Mouse (Mus musculus) forebrain, embryonic 14.5 days (tissue): ENCODE results near the gene Nat8f5. TPM values are rescaled to one million over a fixed set of nuclear protein-coding genes. Genes with fewer than 3 reads are reported as not detected.
"Not testable (repeated sequence)": the region's sequence is repeated elsewhere in the genome, so short reads cannot be mapped to it uniquely, and the experiment has no call there.

Experiments
- ATAC-seq: fragments of 200-750 bp; cut with Nextera tagmentation; 2 replicates; pipeline ENCODE4 v1.8.0; 2017; ENCODE audit warnings: mild to moderate bottlenecking, moderate library complexity
- DNase-seq: peaks from one replicate; pipeline ENCODE4 v3.0.0-alpha.2; 2015; ENCODE audit warnings: low spot score
- H3K27ac ChIP-seq: fragments of 300-500 bp; sonication (generic); 2 replicates; pipeline ENCODE4 v1.5.1; 2014; ENCODE audit warnings: low read depth, mild to moderate bottlenecking, control low read depth, low read length, moderate library complexity
- H3K27me3 ChIP-seq: fragments of 300-500 bp; sonication (generic); replicated peaks from 2 replicates; pipeline ENCODE4 v1.6.1; 2014; ENCODE audit warnings: low read length, control low read depth, mixed read lengths; ENCODE audit not compliant: control insufficient read depth, insufficient read depth
- H3K36me3 ChIP-seq: fragments of 300-500 bp; sonication (generic); 2 replicates; pipeline ENCODE4 v1.6.1; 2014; ENCODE audit warnings: low read length, control low read depth; ENCODE audit not compliant: control insufficient read depth, insufficient read depth
- H3K4me1 ChIP-seq: fragments of 300-500 bp; sonication (generic); 2 replicates; pipeline ENCODE4 v1.6.1; 2014; ENCODE audit warnings: antibody characterized with exemption, low read length, control low read depth; ENCODE audit not compliant: control insufficient read depth, insufficient read depth
- H3K4me2 ChIP-seq: fragments of 300-500 bp; sonication (generic); 2 replicates; pipeline ENCODE4 v1.6.1; 2014; ENCODE audit warnings: mild to moderate bottlenecking, control low read depth, low read length
- H3K4me3 ChIP-seq: fragments of 300-500 bp; sonication (generic); 2 replicates; pipeline ENCODE4 v1.5.1; 2014; ENCODE audit warnings: low read depth, low read length, control low read depth
- H3K9ac ChIP-seq: fragments of 300-500 bp; sonication (generic); 2 replicates; pipeline ENCODE4 v1.6.1; 2014; ENCODE audit warnings: mild to moderate bottlenecking, low read length, control low read depth, moderate library complexity
- H3K9me3 ChIP-seq: fragments of 300-500 bp; sonication (generic); replicated peaks from 2 replicates; pipeline ENCODE4 v1.6.1; 2016; ENCODE audit warnings: low read length, control low read depth, mixed read lengths; ENCODE audit not compliant: control insufficient read depth
- WGBS: fragments of 180-500 bp; shearing (Covaris S2); extraction: QIAGEN DNeasy Blood & Tissue Kit; methylation state at CpG from one replicate; pipeline ENCODE4 v1.1.7; 2014; 5-methylcytosine and 5-hydroxymethylcytosine counted together
- polyA plus RNA-seq: library from polyadenylated mRNA; unstranded; fragments of >200 nt; fragmentation: Nextera tagmentation; extraction: Ambion mirVana; gene quantifications from 2 replicates; pipeline ENCODE4 v1.2.1, GENCODE M21; 2014

Gene Nat8f5
- polyA plus RNA-seq, 1 experiment from 2014 or later = not detected

DNA sequence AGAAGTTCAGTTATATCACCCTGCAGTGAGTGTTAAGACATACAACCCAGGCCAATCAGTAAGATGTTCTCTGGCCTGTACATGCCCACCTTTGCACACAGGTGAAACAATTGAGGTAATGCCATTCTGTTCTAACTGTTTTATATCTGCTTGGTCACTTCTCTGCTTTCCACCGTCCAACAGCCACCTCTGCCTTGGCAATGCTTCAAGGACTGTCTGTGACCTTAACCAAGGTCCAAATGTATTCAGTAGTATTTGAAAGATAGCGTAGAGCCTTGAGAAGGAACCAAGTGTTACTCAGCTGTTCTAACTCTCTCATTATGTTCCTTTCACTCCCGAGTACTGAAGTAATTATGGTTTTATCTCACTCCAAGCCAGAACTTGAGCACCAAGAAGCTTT lies 41.8 kb upstream of the Nat8f5 start:
- Histone ChIP-seq H3K9me3 (no peaks in the 10 kb centered on the region), H3K36me3 (no peaks in the 10 kb centered on the region), H3K4me2 (no peak overlapping the region), H3K9ac (no peak overlapping the region), H3K4me1 (no peaks in the 10 kb centered on the region), H3K27me3 (no peaks in the 10 kb centered on the region), H3K27ac (no peak overlapping the region), H3K4me3 (no peak overlapping the region)
- DNase-seq (no peak), ATAC-seq (no peak)
- WGBS = 54% methylated on average over 3 of the region's 3 CpGs

DNA sequence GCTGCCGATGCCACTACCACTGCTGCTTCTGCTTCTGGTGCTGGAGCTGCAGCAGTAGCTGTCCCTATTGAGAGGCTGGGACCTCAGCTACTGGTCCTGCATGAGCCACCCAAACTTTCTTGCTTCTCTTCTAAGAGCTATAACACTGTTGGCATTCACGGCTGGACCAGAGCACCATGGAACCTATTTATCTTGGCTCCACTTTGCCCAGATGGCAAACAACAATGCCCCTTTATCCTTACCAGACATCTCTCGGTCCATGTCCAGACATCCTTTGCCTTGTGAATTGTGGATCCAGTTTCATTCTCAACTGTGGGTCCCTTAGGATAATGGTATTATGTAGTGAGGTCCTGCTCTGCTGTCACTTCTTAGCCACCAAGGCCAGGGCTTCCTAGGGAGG lies 40.5 kb upstream of the Nat8f5 start:
- Histone ChIP-seq H3K36me3 (no peaks in the 10 kb centered on the region), H3K4me1 (no peaks in the 10 kb centered on the region), H3K27me3 (no peaks in the 10 kb centered on the region), H3K9me3 (no peaks in the 10 kb centered on the region), H3K27ac (no peak overlapping the region), H3K4me2 (no peak overlapping the region), H3K9ac (no peak overlapping the region), H3K4me3 (no peak overlapping the region)
- 87% methylated on average over 3 of the region's 3 CpGs for WGBS
- ATAC-seq = no peak
- no peak for DNase-seq

DNA sequence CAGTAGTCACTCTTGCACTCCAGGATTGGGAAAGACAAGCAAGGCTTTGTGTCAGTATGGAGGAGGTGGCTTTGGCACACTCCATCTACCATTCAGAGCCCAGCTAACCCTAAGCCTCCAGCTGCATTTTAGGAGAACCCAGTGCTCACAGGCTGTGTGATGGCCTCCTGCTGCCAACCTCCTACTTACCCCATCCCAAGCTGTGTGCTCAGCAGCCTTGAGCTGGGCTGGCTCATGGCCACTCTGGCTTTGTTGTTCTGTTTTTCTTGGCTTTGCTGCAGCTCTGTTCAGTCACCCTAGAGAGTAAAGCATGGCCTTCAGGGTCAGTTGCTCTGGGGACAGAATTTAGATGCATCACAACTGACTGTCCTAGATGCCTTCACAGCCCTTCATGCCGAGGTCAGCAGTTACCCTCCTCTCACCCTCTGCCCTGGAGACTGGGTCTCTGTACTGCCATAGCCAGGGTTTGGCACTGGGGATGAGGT lies 35.5 kb upstream of the Nat8f5 start:
- Histone ChIP-seq H3K27me3 (no peaks in the 10 kb centered on the region), H3K4me1 (no peaks in the 10 kb centered on the region), H3K9ac (no peak overlapping the region), H3K27ac (no peak overlapping the region), H3K4me2 (no peak overlapping the region), H3K4me3 (no peak overlapping the region), H3K36me3 (no peaks in the 10 kb centered on the region), H3K9me3 (no peaks in the 10 kb centered on the region)
- ATAC-seq (no peak), DNase-seq (no peak)
- 72% methylated on average over 1 of the region's 1 CpGs for WGBS

DNA sequence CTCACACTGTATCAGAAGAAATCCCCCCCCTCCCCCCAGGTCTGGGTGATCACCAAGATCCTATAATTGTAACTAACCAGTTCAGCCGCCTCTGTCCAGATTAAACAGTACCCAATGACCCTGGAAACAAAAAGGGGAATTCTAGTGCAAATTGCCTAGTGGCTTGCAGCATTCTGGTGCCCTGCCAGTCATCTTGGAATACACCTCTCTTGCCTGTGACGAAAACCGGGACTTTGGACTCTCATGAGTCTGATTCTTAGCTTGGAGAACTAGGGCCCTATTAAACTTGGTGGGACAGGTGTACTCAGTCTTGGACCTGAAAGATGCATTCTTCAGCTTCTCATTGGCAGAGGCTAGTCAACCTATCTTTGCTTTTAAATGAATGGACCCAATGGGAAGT lies 32.7 kb upstream of the Nat8f5 start:
- Histone ChIP-seq H3K27me3 (no peaks in the 10 kb centered on the region), H3K36me3 (no peaks in the 10 kb centered on the region), H3K9ac (no peak overlapping the region), H3K27ac (no peak overlapping the region), H3K4me3 (no peak overlapping the region), H3K9me3 (no peaks in the 10 kb centered on the region), H3K4me2 (no peak overlapping the region), H3K4me1 (no peaks in the 10 kb centered on the region)
- ATAC-seq (no peak), DNase-seq (no peak)
- 75% methylated on average over 3 of the region's 3 CpGs for WGBS

DNA sequence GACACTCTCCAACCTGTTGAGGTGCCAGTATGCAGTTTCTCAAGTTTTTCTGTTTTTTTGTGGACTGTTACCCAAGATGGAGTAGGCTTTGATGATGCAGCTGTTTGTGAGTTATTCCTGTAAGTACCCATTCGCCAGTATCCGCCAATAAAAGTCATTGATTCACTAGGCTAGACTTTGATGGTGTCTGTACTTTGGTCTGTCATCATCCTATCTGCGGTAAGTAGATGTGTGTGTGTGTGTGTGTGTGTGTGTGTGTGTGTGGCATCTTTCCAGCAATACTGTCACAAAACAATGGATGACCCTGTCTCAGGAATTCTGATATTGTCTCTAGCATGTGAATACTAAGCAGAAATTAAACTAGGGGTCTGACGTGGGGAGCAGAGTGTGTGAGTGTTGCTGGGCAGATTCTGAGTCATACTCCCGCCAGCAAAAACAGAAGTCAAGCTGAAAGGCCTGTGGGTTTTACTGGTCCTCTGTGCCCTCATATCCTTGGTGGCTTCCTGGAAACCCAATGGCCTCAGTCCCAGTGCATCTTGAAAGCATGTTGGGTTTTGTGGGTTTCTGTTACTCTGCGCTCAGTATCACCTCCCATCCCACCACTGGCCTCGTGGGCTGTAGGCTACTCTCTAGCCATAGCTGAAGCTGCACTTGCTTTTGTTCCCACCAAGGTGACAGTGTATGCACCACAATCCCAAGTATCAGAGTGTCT lies 30.4 kb upstream of the Nat8f5 start:
- no peak overlapping the region for H3K4me3 ChIP-seq
- H3K27ac ChIP-seq = no peak overlapping the region
- no peak overlapping the region for H3K4me2 ChIP-seq
- WGBS = 92% methylated on average over 7 of the region's 7 CpGs
- no peak overlapping the region for H3K9ac ChIP-seq
- H3K4me1 ChIP-seq = peaks cover 3% of the 10 kb centered on the region; the same call in 1 of the 2 replicates
- no peaks in the 10 kb centered on the region for H3K36me3 ChIP-seq
- ATAC-seq (no peak), DNase-seq (no peak)
- H3K9me3 ChIP-seq = no peaks in the 10 kb centered on the region
- H3K27me3 ChIP-seq = no peaks in the 10 kb centered on the region

DNA sequence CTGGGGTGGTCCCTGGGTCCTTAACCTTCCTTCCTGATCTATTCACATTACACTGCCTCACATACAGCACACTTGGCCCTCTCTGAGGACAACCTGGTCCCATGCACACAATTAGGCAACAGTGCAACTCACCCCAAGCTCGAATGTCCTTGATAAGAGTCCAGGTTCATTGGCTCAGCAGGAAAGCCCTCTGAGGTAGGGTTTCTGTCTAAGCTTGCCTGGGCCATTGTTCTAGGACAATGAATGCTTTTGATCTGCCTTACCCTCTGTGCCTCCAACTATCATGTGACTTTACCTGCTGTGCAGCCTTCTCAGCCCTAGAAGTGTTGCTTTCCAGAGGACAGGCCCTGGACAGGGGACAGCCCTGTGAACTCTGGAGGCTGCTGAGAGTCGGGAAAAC lies 28.5 kb upstream of the Nat8f5 start:
- Histone ChIP-seq H3K27me3 (no peaks in the 10 kb centered on the region), H3K9ac (no peak overlapping the region), H3K9me3 (no peaks in the 10 kb centered on the region), H3K4me1 (peaks cover 3% of the 10 kb centered on the region; the same call in 1 of the 2 replicates), H3K4me2 (no peak overlapping the region), H3K36me3 (no peaks in the 10 kb centered on the region), H3K4me3 (no peak overlapping the region), H3K27ac (no peak overlapping the region)
- DNase-seq (no peak), ATAC-seq (no peak)
- 7% methylated on average over 2 of the region's 2 CpGs for WGBS

DNA sequence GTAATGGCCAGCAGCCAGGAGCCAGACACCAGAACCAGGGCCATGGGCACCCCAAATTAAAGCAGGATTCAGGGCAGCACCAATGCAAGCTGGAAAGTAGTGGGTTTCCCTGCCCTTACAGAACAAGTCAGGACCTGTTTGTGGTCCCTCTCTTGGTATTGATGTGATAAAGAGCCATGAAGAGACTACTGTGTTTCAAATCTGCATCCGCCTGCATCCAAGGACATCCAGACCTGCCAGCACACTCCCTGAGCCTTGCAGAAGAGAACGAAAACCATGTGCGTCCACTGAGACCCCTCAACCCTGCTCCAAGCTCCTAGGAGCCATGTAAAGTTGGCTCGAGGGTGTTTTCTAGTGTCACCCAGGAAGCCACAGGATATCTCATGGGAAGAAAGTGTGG lies 27.4 kb upstream of the Nat8f5 start:
- ATAC-seq = no peak
- peaks cover 3% of the 10 kb centered on the region; the same call in 1 of the 2 replicates for H3K4me1 ChIP-seq
- no peak overlapping the region for H3K4me2 ChIP-seq
- WGBS = 96% methylated on average over 4 of the region's 4 CpGs
- no peaks in the 10 kb centered on the region for H3K27me3 ChIP-seq
- H3K36me3 ChIP-seq = no peaks in the 10 kb centered on the region
- no peak overlapping the region for H3K27ac ChIP-seq
- no peak overlapping the region for H3K4me3 ChIP-seq
- no peaks in the 10 kb centered on the region for H3K9me3 ChIP-seq
- H3K9ac ChIP-seq = no peak overlapping the region
- DNase-seq = no peak

DNA sequence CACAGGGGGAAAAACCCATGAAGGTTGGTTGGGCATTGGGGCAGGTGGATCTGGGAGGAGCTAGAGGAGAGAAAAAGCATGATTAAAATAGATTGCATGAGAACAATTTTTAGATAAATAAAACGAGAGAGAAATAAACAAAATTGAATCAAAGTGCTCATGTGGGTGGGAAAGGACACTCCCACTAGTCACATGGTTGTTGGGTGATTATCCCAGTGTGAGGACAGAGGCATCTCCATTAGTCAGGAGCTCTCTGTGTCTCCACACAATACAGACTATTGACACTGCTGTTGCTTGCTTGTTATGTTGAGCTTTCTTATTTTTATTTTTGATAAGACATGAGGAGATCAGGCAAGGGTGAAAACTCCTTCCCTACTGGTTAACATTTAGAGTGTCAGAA lies 26.1 kb upstream of the Nat8f5 start:
- H3K36me3 ChIP-seq = no peaks in the 10 kb centered on the region
- no peak overlapping the region for H3K27ac ChIP-seq
- H3K4me2 ChIP-seq = no peak overlapping the region
- no peak overlapping the region for H3K4me3 ChIP-seq
- peaks cover 3% of the 10 kb centered on the region; the same call in 1 of the 2 replicates for H3K4me1 ChIP-seq
- no peak overlapping the region for H3K9ac ChIP-seq
- H3K9me3 ChIP-seq = no peaks in the 10 kb centered on the region
- ATAC-seq (no peak), DNase-seq (no peak)
- no peaks in the 10 kb centered on the region for H3K27me3 ChIP-seq
- WGBS = 50% methylated on average over 1 of the region's 1 CpGs

DNA sequence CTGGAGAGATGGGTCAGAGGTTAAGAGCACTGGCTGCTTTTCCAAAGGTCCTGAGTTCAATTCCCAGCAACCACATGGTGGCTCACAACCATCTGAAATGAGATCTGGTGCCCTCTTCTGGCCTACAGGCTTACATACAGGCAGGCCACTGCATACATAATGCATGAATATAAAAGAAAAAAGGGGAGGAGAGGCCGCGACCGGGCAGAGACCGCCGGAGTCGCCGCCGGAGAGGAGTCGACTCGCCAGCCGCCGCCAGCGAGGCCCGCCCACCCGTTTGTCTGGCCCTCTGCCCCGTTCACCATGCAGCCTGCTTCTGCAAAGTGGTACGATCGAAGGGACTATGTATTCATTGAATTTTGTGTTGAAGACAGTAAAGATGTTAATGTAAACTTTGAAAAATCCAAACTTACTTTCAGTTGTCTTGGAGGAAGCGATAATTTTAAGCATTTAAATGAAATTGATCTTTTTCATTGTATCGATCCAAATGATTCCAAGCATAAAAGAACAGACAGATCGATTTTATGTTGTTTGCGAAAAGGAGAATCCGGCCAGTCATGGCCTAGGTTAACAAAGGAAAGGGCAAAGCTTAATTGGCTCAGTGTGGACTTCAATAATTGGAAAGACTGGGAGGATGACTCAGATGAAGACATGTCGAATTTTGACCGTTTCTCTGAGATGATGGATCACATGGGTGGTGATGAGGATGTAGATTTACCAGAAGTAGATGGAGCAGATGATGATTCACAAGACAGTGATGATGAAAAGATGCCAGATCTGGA lies 23.1 kb upstream of the Nat8f5 start:
- H3K9me3 ChIP-seq = not testable (repeated sequence)
- 75% methylated on average over 25 of the region's 25 CpGs for WGBS

More for the DNA sequence above, 23.1 kb upstream of the Nat8f5 start:
- H3K27ac ChIP-seq, H3K9ac ChIP-seq, ATAC-seq, H3K4me1 ChIP-seq, DNase-seq, H3K36me3 ChIP-seq, H3K4me3 ChIP-seq, H3K4me2 ChIP-seq, H3K27me3 ChIP-seq: not testable (repeated sequence)
